Mouse (Mus musculus) bone marrow macrophage, adult 2 months (primary cell): ENCODE results near the gene Esrrg. TPM values are rescaled to one million over a fixed set of nuclear protein-coding genes. Genes with fewer than 3 reads are reported as not detected.

ENCODE experiments used
- H3K27ac ChIP-seq: 2 replicates; pipeline ENCODE4 v1.5.1; 2012; ENCODE audit warnings: low read depth, low read length; ENCODE audit not compliant: insufficient read depth
- H3K4me1 ChIP-seq: 2 replicates; pipeline ENCODE4 v1.6.1; 2012; ENCODE audit warnings: low read length; ENCODE audit not compliant: control insufficient read depth, insufficient read depth
- H3K4me3 ChIP-seq: 2 replicates; pipeline ENCODE4 v1.5.1; 2012; ENCODE audit warnings: mild to moderate bottlenecking, low read length, moderate library complexity; ENCODE audit not compliant: insufficient read depth
- CTCF ChIP-seq: IDR thresholded peaks from 2 replicates; pipeline ENCODE4 v1.5.1; 2012; ENCODE audit warnings: low read depth, mild to moderate bottlenecking, low read length, moderate library complexity
- POLR2A ChIP-seq: IDR thresholded peaks from 2 replicates; pipeline ENCODE4 v1.6.1; 2012; ENCODE audit warnings: mild to moderate bottlenecking, low read depth, low read length, borderline replicate concordance
- polyA plus RNA-seq: library from polyadenylated mRNA; stranded (reverse); fragments of >200 nt; gene quantifications from 2 replicates; pipeline ENCODE4 v1.2.4, GENCODE M21; 2012; ENCODE audit not compliant: missing spikeins, insufficient read depth, insufficient read length

The Esrrg gene
- polyA plus RNA-seq, 1 experiment, result not detected

DNA sequence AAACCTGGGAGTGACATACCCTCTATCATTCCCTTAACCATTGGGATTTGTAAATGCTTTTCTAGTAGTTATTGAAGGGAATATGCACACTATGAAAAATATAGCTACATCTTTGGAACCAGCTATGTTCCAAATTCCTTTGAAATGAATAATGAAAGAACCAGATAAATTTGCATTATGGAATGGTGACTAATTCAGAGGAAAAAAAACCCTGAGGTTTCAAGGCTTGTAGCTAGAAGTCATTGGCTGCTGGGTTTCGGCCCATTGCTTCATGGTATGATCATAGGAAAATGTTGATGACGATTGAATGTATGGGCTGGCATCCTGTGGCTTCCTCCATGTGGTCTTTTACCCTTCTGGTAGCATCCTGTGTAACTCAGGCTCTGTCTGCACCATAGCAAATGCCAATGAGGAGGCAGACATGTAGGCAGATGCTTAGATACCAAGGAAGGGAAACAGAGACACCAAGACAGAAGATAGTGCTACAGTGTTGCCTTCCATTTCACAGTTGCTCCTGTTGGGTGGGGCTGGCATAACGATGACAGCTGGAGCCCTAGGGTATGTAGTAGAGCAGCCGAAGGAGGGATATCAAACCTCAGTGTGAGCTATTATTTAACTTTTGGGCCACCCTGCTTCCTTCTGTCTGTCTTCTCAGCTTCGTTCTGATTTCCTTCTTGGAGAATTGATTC lies 624.6 kb downstream of the Esrrg start:
- Histone ChIP-seq H3K27ac (no peak overlapping the region), H3K4me3 (no peak overlapping the region), H3K4me1 (no peaks in the 10 kb centered on the region)
- no peak for TF ChIP-seq POLR2A

- TF ChIP-seq POLR2A (no peak), CTCF (no peak)
- Histone ChIP-seq H3K4me1 (no peaks in the 10 kb centered on the region), H3K27ac (no peak overlapping the region), H3K4me3 (no peak overlapping the region)
Measured at GRCm38 (mm10) chr1:188238636-188239035, 630.0 kb downstream of the Esrrg start.

GRCm38 (mm10) chr1:188241766-188242165 lies 633.2 kb downstream of the Esrrg start:
- TF ChIP-seq POLR2A (no peak), CTCF (no peak)
- no peaks in the 10 kb centered on the region for H3K4me1 ChIP-seq
- H3K4me3 ChIP-seq, result no peak overlapping the region
- no peak overlapping the region for H3K27ac ChIP-seq

- no peak overlapping the region for H3K27ac ChIP-seq
- no peak overlapping the region for H3K4me3 ChIP-seq
- no peak for TF ChIP-seq CTCF
- no peak for TF ChIP-seq POLR2A
- H3K4me1 ChIP-seq, result no peaks in the 10 kb centered on the region
Measured at GRCm38 (mm10) chr1:188257500-188257899, 648.9 kb downstream of the Esrrg start.

GRCm38 (mm10) chr1:188260259-188261107 lies 651.9 kb downstream of the Esrrg start:
- Histone ChIP-seq H3K27ac (no peak overlapping the region), H3K4me3 (no peak overlapping the region), H3K4me1 (no peaks in the 10 kb centered on the region)
- no peak for TF ChIP-seq POLR2A
- no peak for TF ChIP-seq CTCF

DNA sequence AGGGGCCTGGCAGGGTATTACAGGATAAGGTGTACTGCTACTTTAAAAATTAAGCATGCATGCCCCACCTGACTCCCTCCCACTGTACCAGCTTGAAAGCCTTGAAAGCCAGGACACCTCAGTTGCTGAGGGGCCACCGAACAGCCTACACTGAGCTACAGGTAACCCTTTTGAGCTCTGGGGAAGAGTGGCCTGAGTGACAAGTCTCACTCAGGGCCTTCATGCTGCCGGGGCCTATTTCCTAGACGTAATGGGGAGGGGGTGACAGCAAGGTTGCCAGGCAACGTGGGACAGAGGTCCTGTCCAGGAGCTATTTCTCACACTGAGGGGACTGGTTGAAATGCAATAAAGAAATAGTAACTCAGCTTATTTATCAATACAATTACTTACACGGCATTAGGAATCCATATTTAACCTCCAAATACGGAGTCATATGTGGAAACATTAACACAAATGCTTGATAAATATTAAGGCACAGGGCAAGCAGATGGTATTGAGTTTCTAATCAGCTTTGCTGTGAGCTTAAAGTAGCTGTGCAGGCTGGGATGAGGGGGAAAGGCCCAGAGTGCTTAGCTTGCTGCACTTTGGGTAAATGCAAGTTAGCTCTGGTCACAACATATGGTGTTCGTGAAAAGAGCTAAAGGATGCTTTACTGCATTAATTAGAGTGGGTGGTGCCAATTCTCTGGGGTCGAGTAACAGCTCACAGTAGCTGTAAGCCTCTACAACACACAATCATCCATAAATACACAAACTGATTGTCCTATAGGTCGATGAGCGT lies 653.5 kb downstream of the Esrrg start, which contains the start of gene Ush2a:
TSS of gene Ush2a (plus strand) at position 121 of the 780 bp plus-strand sequence.
- H3K4me3 ChIP-seq, result no peak within 1 kb of the TSS
- no peaks in the 10 kb centered on the region for H3K4me1 ChIP-seq
- no peak for TF ChIP-seq CTCF
- no peak for TF ChIP-seq POLR2A
- no peak within 1 kb of the TSS for H3K27ac ChIP-seq
